Mouse (Mus musculus) midbrain, embryonic 10.5 days (tissue): ENCODE results near the gene Fam208b. TPM values are rescaled to one million over a fixed set of nuclear protein-coding genes. Genes with fewer than 3 reads are reported as not detected.

ENCODE experiments used
- DNase-seq: peaks from one replicate; pipeline ENCODE4 v3.0.0-alpha.2; 2017; ENCODE audit warnings: low spot score
- H3K27ac ChIP-seq: fragments of 300-500 bp; sonication (generic); replicated peaks from 2 replicates; pipeline ENCODE4 v1.5.1; 2016; ENCODE audit warnings: mild to moderate bottlenecking
- H3K27me3 ChIP-seq: fragments of 300-500 bp; sonication (generic); 2 replicates; pipeline ENCODE4 v1.6.1; 2016; ENCODE audit warnings: low read depth, mild to moderate bottlenecking; ENCODE audit not compliant: poor library complexity, severe bottlenecking
- H3K36me3 ChIP-seq: fragments of 300-500 bp; sonication (generic); 2 replicates; pipeline ENCODE4 v1.6.1; 2016; ENCODE audit warnings: mild to moderate bottlenecking, moderate library complexity
- H3K4me1 ChIP-seq: fragments of 300-500 bp; sonication (generic); 2 replicates; pipeline ENCODE4 v1.6.1; 2016
- H3K4me3 ChIP-seq: fragments of 300-500 bp; sonication (generic); 2 replicates; pipeline ENCODE4 v1.5.1; 2016; ENCODE audit warnings: mild to moderate bottlenecking, moderate library complexity
- H3K9me3 ChIP-seq: fragments of 300-500 bp; sonication (generic); replicated peaks from 2 replicates; pipeline ENCODE4 v1.6.1; 2016; ENCODE audit warnings: mild to moderate bottlenecking
- WGBS: fragments of 180-500 bp; shearing (Covaris S2); methylation state at CpG from one replicate; pipeline ENCODE4 v1.1.7; 2016; 5-methylcytosine and 5-hydroxymethylcytosine counted together
- polyA plus RNA-seq: library from polyadenylated mRNA; unstranded; fragments of >200 nt; fragmentation: Nextera tagmentation; extraction: Ambion mirVana; gene quantifications from 2 replicates; pipeline ENCODE4 v1.2.1, GENCODE M21; 2016

The Fam208b gene
- 16.9 and 17.8 TPM in 2 replicates for polyA plus RNA-seq

- Histone ChIP-seq H3K4me1 (peaks cover 11% of the 10 kb centered on the region), H3K9me3 (peaks cover 3% of the 10 kb centered on the region; the same call in 1 of the 2 replicates), H3K27ac (peak within 1 kb of the TSS; percentile 92), H3K36me3 (0 out of 2 replicates have a peak, but pooled peaks cover 2% of the 10 kb centered on the region), H3K27me3 (0 out of 2 replicates have a peak, but pooled peaks cover 4% of the 10 kb centered on the region), H3K4me3 (peak within 1 kb of the TSS; percentile 87)
- peak; percentile 99 for DNase-seq
- WGBS: under 1% methylated on average over 57 of the region's 58 CpGs
Observed at GRCm38 (mm10) chr13:3610795-3611438, at the start of gene Fam208b. Fam208b (minus strand) TSS chr13:3611108.

- no peaks in the 10 kb centered on the region for H3K9me3 ChIP-seq
- H3K27ac ChIP-seq: no peak overlapping the region
- no peaks in the 10 kb centered on the region for H3K4me1 ChIP-seq
- no peaks in the 10 kb centered on the region for H3K27me3 ChIP-seq
- H3K36me3 ChIP-seq: no peaks in the 10 kb centered on the region
- 84% methylated on average over 16 of the region's 16 CpGs for WGBS
- DNase-seq: no peak
- H3K4me3 ChIP-seq: no peak overlapping the region
Observed at GRCm38 (mm10) chr13:3659163-3660160, 48.6 kb upstream of the Fam208b start.

DNA sequence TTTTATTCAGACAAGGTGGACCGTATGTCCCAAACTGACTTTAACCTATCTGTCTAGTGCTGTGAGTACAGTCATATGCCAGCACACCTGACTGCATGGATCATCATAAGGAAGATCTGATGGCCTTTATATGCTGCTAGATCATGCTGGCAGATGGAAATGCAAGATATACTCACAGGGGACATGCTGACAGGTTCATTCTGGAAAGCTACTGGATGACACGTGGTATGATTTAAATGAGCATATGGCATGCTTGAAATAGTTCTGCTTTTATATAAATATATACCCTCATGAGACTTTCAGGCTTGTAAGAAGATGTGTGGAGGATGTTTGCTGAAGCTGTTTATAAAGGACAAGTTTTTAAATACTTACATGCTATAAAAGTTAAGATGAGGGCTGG lies 43.5 kb upstream of the Fam208b start:
- H3K27ac ChIP-seq: no peak overlapping the region
- 87% methylated on average over 2 of the region's 2 CpGs for WGBS
- DNase-seq: no peak
- peaks cover 29% of the 10 kb centered on the region for H3K36me3 ChIP-seq
- no peaks in the 10 kb centered on the region for H3K27me3 ChIP-seq
- H3K9me3 ChIP-seq: no peaks in the 10 kb centered on the region
- no peak overlapping the region for H3K4me3 ChIP-seq
- no peaks in the 10 kb centered on the region for H3K4me1 ChIP-seq

DNA sequence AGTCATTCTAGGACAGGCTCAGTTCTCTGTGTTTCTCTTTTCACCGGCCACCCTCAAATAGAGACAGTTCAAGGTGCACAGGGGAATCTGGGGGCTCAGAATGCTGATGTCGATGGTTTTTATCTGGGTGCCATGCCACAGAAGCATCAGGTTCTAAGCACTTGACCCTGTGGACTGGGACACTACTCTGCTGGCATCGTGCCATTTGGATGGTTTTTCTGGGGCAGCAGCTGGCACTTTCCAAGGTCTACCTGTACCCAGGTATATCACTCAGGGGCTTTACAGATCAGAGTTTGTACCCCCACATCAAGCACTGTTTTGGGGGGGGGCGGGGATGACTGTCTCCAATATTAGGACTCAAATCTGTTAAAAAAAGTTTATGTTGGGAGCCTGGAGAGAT lies 39.7 kb upstream of the Fam208b start:
- Histone ChIP-seq H3K27me3 (no peaks in the 10 kb centered on the region), H3K36me3 (peaks cover 51% of the 10 kb centered on the region), H3K27ac (no peak overlapping the region), H3K9me3 (no peaks in the 10 kb centered on the region; the same call in 1 of the 2 replicates), H3K4me3 (no peak overlapping the region), H3K4me1 (no peaks in the 10 kb centered on the region)
- WGBS: 93% methylated on average over 4 of the region's 4 CpGs
- no peak for DNase-seq

DNA sequence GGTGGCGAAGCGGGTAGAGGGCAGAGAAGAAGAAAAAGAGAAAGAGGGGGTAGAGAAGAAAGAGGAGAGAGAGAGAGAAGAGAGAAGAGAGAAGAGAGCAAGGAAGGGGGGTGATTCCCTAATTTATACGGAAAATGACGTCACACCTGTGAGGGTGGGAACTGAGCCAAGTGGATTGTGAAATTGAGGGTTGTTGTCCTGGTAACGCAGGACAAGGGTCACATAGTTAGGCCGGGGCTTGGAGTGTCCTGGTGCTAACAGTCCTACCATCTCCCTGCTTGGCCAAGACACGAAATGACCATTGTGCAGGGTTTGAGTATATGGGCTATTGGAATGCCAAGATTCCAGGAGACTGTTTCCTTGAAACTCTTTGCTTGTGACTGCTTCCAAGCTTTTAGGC lies 35.7 kb upstream of the Fam208b start:
- Histone ChIP-seq H3K27me3 (no peaks in the 10 kb centered on the region), H3K9me3 (no peaks in the 10 kb centered on the region; the same call in 1 of the 2 replicates), H3K36me3 (peaks cover 60% of the 10 kb centered on the region), H3K4me3 (no peak overlapping the region), H3K27ac (no peak overlapping the region), H3K4me1 (no peaks in the 10 kb centered on the region)
- 91% methylated on average over 7 of the region's 7 CpGs for WGBS
- no peak for DNase-seq

GRCm38 (mm10) chr13:3645919-3646318 lies 35.0 kb upstream of the Fam208b start:
- Histone ChIP-seq H3K36me3 (peaks cover 60% of the 10 kb centered on the region), H3K27me3 (no peaks in the 10 kb centered on the region), H3K4me1 (no peaks in the 10 kb centered on the region), H3K4me3 (no peak overlapping the region), H3K9me3 (no peaks in the 10 kb centered on the region; the same call in 1 of the 2 replicates), H3K27ac (no peak overlapping the region)
- 87% methylated on average over 3 of the region's 3 CpGs for WGBS
- no peak for DNase-seq

- H3K4me1 ChIP-seq: no peaks in the 10 kb centered on the region
- 94% methylated on average over 5 of the region's 5 CpGs for WGBS
- DNase-seq: no peak
Observed at GRCm38 (mm10) chr13:3644871-3645270, 34.0 kb upstream of the Fam208b start.

GRCm38 (mm10) chr13:3642538-3642937 lies 31.6 kb upstream of the Fam208b start:
- H3K9me3 ChIP-seq: no peaks in the 10 kb centered on the region; the same call in 1 of the 2 replicates
- H3K36me3 ChIP-seq: peaks cover 42% of the 10 kb centered on the region
- no peaks in the 10 kb centered on the region for H3K27me3 ChIP-seq
- DNase-seq: no peak
- H3K4me3 ChIP-seq: no peak overlapping the region
- H3K4me1 ChIP-seq: no peaks in the 10 kb centered on the region
- H3K27ac ChIP-seq: no peak overlapping the region
- 87% methylated on average over 5 of the region's 5 CpGs for WGBS

More at GRCm38 (mm10) chr13:3644871-3645270, 34.0 kb upstream of the Fam208b start:
- H3K9me3 ChIP-seq: no peaks in the 10 kb centered on the region; the same call in 1 of the 2 replicates
- no peak overlapping the region for H3K4me3 ChIP-seq
- peaks cover 50% of the 10 kb centered on the region for H3K36me3 ChIP-seq
- H3K27ac ChIP-seq: no peak overlapping the region
- no peaks in the 10 kb centered on the region for H3K27me3 ChIP-seq

DNA sequence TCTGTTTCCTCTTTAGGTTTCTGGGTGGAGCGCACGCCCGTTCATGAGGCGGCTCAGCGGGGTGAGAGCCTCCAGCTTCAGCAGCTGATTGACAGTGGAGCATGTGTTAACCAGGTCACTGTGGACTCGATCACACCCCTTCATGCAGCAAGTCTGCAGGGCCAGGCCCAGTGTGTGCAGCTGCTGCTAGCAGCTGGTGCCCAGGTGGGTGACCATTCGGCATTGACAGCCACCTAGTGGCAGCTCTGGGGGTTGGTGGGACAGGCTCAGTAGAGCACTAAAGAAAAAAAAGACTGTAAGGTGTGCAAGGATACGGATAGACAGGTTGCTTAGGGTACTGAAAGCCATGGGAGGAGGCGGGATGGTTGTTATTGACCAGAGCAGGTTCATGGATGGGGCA lies 31.1 kb upstream of the Fam208b start:
- H3K4me3 ChIP-seq: no peak overlapping the region
- no peaks in the 10 kb centered on the region; the same call in 1 of the 2 replicates for H3K9me3 ChIP-seq
- peaks cover 39% of the 10 kb centered on the region for H3K36me3 ChIP-seq
- DNase-seq: no peak
- no peak overlapping the region for H3K27ac ChIP-seq
- 69% methylated on average over 9 of the region's 9 CpGs for WGBS
- H3K4me1 ChIP-seq: no peaks in the 10 kb centered on the region
- H3K27me3 ChIP-seq: no peaks in the 10 kb centered on the region

DNA sequence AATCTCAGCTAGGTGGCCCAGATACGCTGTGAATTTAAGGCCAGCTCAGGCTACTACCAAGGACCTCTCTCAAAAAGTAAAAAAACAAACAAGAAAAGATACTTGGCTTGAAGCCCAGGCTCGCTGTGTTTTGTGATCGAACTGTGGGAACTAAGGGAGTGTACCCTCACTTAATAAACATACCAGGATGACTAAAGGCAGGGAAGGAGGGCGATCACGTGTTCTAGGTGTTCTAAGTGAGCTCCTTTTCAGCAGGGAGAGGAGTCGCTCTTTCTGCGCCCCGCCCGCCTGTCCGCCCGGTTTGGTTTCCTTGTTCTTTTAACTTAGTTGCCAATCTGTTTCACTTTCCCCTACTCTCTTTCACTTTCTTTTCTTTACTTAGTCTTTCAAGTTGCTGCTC lies 25.9 kb upstream of the Fam208b start:
- DNase-seq: no peak
- 0 out of 2 replicates have a peak, but pooled peaks cover under 1% of the 10 kb centered on the region for H3K36me3 ChIP-seq
- no peak overlapping the region for H3K4me3 ChIP-seq
- WGBS: 80% methylated on average over 11 of the region's 11 CpGs
- H3K27me3 ChIP-seq: peaks cover 13% of the 10 kb centered on the region
- no peaks in the 10 kb centered on the region for H3K9me3 ChIP-seq
- H3K27ac ChIP-seq: no peak overlapping the region
- peaks cover 4% of the 10 kb centered on the region; the same call in 1 of the 2 replicates for H3K4me1 ChIP-seq

DNA sequence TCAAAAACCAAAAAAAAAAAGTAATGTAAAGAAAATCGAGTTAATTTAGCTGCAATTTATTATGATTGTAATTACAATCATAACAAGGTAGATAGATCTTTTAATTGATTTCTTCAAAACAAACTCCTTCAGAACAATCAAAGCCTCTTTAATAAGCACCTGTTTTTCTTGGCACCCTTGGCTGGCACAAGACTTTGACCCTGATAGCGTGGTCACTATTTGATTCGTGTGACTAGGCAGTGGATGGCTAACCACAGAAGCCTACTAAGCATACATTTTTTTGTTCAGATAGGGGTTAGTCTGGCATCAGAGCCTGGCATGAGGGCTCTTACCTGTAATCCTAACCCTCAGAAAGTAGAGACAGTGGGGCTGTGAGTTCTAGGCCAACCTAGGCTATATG lies 24.2 kb upstream of the Fam208b start:
- no peaks in the 10 kb centered on the region for H3K36me3 ChIP-seq
- WGBS: 90% methylated on average over 3 of the region's 3 CpGs
- H3K4me3 ChIP-seq: no peak overlapping the region
- H3K27me3 ChIP-seq: peaks cover 13% of the 10 kb centered on the region
- no peak for DNase-seq
- no peak overlapping the region for H3K27ac ChIP-seq
- H3K9me3 ChIP-seq: no peaks in the 10 kb centered on the region
- peaks cover 4% of the 10 kb centered on the region; the same call in 1 of the 2 replicates for H3K4me1 ChIP-seq

DNA sequence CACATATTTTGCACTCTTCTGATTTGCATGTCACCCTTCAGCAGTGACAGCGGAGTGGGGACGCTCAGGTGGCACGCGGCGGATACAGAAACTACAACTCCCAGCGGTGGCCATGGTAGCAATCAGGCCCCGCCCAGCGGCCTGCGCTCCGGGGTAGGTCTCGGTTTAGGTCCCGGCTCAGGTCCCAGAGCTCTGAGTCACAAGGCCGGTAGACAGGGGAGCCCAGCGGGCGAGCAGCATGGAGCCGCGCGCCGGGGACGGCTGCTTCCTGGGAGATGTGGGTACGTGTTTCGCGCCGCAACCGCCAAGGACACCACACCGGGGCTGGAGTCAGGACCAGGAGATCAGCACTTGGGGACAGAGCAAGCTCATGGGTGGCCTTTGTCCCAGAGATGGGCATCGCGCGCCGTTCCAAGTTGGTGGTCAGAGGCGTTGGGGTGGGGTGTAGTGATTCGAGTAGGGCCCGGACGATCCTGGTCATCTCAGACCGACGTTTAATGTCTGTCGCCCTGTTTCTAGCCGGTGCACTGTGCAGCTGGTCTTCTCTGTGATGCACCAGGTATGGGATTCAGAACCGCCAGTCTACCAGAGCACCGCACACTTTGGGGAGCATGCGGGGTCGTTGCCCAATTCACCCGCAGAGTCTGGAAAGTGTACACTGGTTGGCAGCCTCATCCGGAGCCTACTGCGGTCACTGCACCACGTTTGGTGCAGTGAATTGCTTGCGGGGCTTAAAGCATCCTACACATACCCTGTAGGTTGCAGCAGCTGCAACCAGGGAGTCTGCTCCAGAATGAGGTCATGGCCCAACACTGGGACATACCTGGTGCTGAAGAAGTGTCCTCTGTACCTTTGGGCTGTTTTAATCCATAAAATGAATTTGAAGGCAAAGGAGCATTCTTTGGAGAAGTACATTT lies 23.2 kb upstream of the Fam208b start, which contains the start of gene Asb13:
Gene Asb13, plus strand, starts transcription at position 138 of the 917 bp plus-strand sequence.
- peak; percentile 79 for DNase-seq
- no peaks in the 10 kb centered on the region for H3K9me3 ChIP-seq
- H3K36me3 ChIP-seq: no peaks in the 10 kb centered on the region
- peaks cover 13% of the 10 kb centered on the region for H3K27me3 ChIP-seq
- H3K4me3 ChIP-seq: peak within 1 kb of the TSS; percentile 77
- H3K4me1 ChIP-seq: peaks cover 4% of the 10 kb centered on the region; the same call in 1 of the 2 replicates
- under 1% methylated on average over 47 of the region's 47 CpGs for WGBS
- H3K27ac ChIP-seq: peak within 1 kb of the TSS; percentile 89
